Mouse (Mus musculus): ENCODE measurements around the gene Elf4.
A peak's percentile ranks its signal among the peaks of the same experiment; 100 is the strongest.

Gene Elf4

GRCm38 (mm10) chrX:48462754-48463507 lies at the start of gene Elf4:
Elf4 (minus strand) TSS chrX:48463132.
- DNase-seq (ENCODE audit: low spot score), result peak; percentile 64

GRCm38 (mm10) chrX:48493763-48494162 lies 30.8 kb upstream of the Elf4 start:
- DNase-seq (ENCODE audit: low spot score), result no peak

DNA sequence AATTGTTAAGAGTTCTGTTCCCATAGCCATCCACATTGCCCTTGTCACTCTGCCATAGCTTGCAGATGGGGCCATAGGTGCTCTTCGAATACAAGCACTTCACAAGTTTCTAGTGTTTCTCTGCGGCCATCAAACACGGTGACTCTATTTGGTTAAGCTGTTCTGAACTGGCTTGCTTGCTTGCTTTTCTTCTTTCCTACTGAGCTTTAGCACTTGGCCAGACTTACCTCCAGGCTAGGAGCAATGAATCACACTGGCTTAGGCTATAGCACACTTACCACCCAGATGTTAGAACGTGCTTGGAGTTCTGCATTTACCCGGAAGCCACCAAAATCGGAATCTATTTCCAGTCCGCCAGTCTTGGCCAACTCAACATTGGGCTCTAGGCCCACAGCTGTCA lies 18.8 kb upstream of the Elf4 start:
- DNase-seq (ENCODE audit: low spot score), result no peak

DNA sequence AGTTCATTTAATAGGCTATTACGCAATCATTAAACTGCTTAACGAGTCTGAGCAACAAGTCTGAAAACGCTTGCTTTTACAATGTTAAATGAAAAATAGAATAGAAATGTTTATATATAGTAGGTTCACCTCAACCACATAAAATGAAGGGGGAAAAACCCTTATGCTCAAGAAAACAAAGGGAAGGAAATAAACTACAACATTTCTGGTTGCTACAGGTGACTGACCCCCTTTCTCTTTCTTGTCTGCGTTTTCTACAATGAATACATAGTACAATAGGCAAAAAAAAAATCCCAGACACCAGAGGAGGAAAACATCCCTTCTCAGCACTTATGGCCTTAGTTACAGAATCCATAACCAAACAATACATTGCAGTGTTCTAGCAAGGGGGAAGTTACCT lies 18.2 kb upstream of the Elf4 start:
- no peak for DNase-seq (ENCODE audit: low spot score)

DNA sequence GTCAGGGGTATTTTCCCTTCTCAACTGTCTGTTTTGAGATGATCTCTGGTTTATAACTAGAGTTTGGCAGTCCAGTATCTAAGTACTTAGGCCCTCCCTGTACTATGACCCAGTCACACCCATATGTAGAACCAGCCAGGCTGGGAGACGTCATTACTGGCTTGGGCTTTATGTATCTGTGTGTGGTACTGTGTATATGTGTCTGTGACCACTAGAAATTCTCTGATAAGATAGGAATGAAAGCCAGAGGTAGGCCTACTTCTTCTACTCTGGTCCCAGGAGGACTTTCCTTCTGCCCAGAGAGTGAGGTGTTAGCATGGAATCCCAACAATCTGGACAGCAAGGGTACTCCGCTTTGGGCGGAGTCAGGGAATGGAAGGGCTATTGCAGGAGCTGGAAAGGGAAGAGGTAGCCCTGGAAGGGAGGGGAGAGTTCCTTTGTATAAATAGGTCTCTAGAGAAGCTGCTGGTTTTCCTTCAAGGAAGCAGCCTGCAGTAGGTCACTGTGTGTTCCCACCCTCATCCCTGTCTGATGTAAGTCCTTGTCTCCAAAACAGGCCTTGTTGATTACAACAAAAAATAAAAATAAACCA lies 4.5 kb upstream of the Elf4 start:
- no peak for DNase-seq (ENCODE audit: low spot score)

GRCm38 (mm10) chrX:48466174-48466573 lies 3.2 kb upstream of the Elf4 start:
- DNase-seq (ENCODE audit: low spot score), result no peak

- no peak for DNase-seq (ENCODE audit: low spot score)
Measured at GRCm38 (mm10) chrX:48464436-48464835, 1.5 kb upstream of the Elf4 start.

DNA sequence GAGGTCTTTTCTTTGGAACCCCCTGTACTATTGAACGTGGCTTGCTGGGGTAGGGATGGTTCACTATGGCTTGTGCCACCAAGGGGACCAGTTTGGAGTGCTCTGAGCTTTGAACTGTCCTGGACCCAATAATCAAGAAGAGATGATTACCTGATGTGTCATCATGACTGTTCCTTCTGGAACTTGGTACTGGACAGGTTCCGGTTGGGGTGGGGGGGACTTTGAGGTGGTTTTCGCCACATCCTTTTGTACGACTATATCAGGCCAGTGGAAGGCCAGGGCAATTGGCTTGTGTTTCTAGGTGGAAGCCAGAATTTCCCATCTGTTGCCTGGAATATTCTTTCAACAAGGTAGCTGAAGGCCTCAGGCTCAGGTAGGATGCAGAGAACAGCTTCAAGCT lies 704 bp upstream of the Elf4 start:
- DNase-seq (ENCODE audit: low spot score), result no peak

DNA sequence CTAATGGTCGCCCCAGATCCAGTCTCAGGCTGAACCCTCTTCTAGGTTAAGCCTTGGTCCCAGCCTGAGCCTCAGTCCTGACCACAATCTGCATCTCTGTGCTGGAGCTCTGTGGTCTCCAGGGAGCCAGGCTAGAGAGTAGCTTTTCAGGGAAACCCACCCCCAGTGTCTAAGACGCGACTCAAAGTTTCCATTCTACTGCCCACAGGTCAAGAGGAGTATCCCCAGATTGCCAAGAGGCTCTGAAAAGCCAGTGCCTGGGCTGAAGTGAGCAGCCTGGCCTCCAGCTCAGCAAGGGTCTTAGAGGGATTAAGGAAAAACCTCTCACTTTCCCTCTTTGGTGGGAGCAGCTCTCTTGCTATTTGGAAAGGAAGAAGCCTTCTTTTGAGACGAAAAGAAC lies 635 bp downstream of the Elf4 start:
- no peak for DNase-seq (ENCODE audit: low spot score)

DNA sequence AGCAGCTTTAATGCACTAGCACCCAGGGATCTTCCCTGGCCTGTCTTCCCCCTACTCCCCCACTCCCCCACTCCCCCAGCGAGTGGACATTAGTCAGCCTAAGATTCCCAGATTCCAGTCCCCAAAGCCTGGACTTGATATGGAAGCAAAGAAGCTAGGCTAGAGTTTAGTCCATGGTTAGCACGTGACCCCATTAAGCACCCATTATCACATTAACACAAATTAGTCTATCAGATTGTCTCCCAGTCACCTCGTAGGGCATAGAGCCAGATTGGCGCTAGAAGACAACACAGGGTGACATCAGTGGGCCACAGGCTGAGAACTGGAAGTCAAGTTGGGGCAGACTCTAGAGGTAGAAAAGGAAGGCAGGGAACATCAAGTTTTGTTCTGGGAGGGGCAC lies 1.9 kb downstream of the Elf4 start:
- no peak for DNase-seq (ENCODE audit: low spot score)

GRCm38 (mm10) chrX:48460496-48460895 lies 2.4 kb downstream of the Elf4 start:
- DNase-seq (ENCODE audit: low spot score), result no peak

DNA sequence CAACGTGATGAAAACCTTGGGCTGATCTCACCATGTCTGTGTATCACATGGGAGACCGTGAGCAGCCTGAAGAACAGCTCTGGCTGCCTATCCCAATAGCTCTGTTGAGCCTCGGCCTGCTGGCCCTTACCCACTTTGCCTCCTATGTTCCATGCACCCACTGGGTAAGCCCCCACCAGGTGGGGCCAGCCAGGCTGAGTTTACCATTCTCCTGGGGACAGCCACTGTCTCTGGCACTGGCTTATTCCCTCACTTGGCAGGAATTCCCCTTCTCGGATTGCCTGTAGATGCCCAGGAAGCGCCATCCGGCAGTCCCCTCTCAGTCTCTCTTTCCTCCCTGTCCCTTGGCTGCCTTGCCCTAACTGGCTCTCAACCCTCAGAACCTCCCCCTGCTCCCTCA lies 6.0 kb downstream of the Elf4 start:
- DNase-seq (ENCODE audit: low spot score), result no peak

DNA sequence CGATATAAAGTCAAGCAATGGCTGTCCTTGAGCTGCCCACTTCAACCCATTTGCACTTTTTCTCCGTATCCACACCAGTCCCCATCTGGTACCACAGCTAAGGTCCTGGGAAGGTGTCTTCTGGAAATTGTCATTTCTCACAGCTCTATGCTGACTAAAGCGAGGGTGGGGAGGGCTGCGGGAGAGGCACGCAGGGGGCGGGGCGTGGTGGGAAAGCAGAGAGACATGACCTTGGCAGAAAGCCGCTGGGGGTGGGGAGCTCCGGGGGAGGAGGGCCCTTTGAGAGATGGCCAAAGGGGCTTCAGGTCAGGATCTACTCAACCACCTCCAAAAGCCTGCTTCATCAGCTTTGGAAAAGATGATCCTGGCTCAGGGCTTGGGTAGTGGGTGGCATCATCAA lies 7.9 kb downstream of the Elf4 start:
- DNase-seq (ENCODE audit: low spot score), result no peak

DNA sequence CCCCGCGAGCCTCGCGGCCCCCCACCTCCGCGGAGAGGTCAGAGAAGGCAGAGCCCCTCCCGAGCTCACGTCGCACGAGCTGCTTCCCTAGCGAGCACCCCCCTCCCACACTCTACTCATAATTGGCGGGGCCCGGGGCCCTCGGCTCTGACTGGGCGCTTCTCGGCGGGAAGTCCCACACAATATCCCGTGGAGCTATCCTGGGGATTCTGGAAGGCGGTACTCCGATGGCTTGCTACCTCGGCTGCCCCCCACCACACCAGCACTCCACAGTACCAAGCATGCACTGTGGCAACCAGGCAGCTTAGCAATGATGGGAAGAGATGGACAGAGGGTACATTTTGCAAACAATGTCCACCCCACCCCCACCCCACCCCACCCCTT lies 8.4 kb downstream of the Elf4 start:
- no peak for DNase-seq (ENCODE audit: low spot score)

- DNase-seq (ENCODE audit: low spot score), result peak; percentile 60
Measured at GRCm38 (mm10) chrX:48453736-48454494, 9.0 kb downstream of the Elf4 start.

DNA sequence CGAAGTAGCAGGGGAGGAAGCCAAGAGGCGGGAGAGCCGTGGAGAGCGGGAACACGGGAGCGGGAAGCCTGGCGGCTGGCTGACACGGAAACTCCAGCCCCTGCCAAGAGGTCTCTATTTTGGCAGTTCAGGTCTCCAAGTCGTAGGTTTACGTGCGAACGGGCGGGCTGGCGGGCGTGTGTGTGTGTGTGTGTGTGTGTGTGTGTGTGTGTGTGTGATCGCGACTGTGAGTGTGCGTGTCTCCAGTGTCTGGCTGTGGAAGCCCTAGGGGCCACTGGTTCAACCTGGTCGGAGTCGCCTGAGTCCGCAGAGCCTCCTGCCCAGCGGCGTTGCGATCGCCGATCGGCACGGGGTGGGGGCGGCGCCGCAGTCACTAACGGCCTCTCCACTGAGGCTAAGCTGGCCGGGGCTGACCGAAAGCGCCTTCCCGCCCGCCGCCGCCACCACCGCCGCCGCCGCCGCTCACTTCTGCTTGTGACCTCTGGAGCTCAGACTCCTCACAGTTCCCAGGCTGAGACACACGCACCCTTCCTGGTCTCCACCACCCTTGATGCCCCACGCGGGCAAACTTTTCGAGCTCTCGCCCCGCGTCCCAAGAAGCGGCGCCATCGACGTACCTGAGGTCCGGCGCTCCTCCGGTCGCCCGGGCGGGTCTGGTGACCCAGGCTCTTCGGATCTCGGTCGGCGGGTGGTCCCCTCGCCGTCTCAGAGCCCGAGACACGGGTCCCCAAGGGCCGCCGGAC lies 9.8 kb downstream of the Elf4 start:
- no peak for DNase-seq (ENCODE audit: low spot score)

DNA sequence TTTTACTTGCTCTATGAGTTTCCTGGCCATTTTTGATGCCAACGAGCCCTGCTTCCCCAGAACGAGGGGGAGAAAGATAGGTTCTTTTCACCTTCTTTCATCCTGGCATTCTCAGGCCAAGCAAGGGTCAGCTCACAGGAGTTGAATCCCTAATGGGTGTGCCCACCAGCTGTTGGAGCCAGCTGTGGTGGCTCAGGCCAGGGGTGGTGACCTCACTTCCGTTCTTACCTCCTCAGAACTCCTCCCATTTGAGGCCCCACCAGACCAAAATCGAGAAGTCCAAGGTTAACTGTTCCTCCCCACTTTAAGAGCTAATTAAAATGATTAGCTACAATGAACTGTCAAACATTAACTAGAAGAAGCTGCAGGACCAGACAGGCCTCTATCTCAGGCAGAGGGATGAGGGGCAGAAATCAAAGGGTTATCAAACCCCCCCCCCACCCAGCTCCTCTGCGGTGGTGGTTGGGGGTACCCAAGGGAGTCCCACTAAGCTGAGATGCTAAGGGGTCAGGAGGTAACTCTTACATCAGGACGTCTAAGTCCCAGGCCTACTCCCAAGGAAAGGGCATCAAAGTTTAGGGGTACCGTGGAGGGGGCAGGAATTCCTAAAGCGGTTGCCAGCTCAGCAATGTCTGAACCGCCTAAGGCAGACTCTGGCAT lies 10.6 kb downstream of the Elf4 start:
- DNase-seq (ENCODE audit: low spot score), result no peak

GRCm38 (mm10) chrX:48449646-48450045 lies 13.3 kb downstream of the Elf4 start:
- no peak for DNase-seq (ENCODE audit: low spot score)

GRCm38 (mm10) chrX:48444677-48445076 lies 18.3 kb downstream of the Elf4 start:
- DNase-seq (ENCODE audit: low spot score), result no peak

DNA sequence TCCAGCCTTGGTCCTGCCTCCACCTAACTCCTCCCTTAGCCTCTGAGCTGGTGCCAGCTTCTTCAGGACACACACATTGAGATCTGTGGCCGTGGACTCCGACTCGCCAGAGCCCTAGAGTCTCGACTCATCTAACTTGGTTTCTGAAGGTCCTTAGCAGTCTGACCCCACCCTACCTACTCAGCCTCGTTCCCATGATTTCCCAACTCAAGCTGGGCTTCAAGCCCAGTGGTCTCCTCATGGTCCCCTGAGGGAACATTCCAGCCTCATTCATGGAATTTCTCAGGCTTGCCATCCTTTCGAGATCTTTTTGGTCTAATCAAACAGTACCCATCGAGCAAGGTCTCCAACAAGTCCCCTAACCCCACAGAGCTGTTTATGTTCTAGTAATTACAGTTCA lies 21.0 kb downstream of the Elf4 start:
- no peak for DNase-seq (ENCODE audit: low spot score)

GRCm38 (mm10) chrX:48441548-48441947 lies 21.4 kb downstream of the Elf4 start:
- DNase-seq (ENCODE audit: low spot score), result no peak

DNA sequence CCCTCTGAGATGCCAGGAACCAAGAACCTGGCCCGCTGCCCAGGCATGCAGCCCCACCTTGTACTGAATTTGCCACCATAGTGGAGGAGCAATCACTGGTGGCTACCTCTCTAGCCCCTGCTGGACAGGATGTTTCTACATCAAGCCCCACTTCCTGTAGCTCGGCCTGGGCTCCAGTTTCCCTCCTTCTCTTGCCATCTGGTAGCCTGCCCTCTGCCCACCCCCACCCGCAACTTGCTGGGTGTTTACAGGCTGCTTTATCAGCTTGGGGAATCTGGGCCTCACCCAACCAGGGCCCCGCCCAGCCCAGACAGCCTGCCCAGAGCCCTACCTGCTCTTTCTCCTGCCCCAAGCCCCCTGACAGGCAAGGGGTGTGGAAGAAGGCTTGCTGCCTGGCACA lies 23.9 kb downstream of the Elf4 start:
- no peak for DNase-seq (ENCODE audit: low spot score)
